Mouse (Mus musculus) limb, embryonic 13.5 days (tissue): ENCODE measurements at regions not wholly inside any gene's neighbourhood (a gene's known extent, or its start where the extent isn't known, plus 50 kb on each side); places are given as distances from the start of the nearest gene placed in this dataset.
A peak's percentile ranks its signal among the peaks of the same experiment; 100 is the strongest.

Experiments
- ATAC-seq: fragments of 200-750 bp; cut with Nextera tagmentation; 2 replicates; pipeline ENCODE4 v1.8.0; 2017; ENCODE audit warnings: low read depth, moderate number of reproducible peaks, moderate TSS enrichment; ENCODE audit not compliant: low FRiP score
- H3K27ac ChIP-seq: fragments of 300-500 bp; sonication (generic); 2 replicates; pipeline ENCODE4 v1.5.1; 2015; ENCODE audit warnings: inconsistent platforms, mild to moderate bottlenecking, moderate library complexity
- H3K27me3 ChIP-seq: fragments of 300-500 bp; sonication (generic); 2 replicates; pipeline ENCODE4 v1.6.1; 2015; ENCODE audit warnings: mild to moderate bottlenecking, inconsistent platforms
- H3K36me3 ChIP-seq: fragments of 300-500 bp; sonication (generic); 2 replicates; pipeline ENCODE4 v1.6.1; 2015; ENCODE audit warnings: inconsistent platforms, mild to moderate bottlenecking, moderate library complexity
- H3K4me1 ChIP-seq: fragments of 300-500 bp; sonication (generic); 2 replicates; pipeline ENCODE4 v1.6.1; 2015; ENCODE audit warnings: inconsistent platforms
- H3K4me2 ChIP-seq: fragments of 300-500 bp; sonication (generic); replicated peaks from 2 replicates; pipeline ENCODE4 v1.6.1; 2015; ENCODE audit warnings: inconsistent platforms, mild to moderate bottlenecking, moderate library complexity
- H3K4me3 ChIP-seq: fragments of 300-500 bp; sonication (generic); 2 replicates; pipeline ENCODE4 v1.5.1; 2015; ENCODE audit warnings: moderate library complexity, mild to moderate bottlenecking, inconsistent platforms
- H3K9ac ChIP-seq: fragments of 300-500 bp; sonication (generic); 2 replicates; pipeline ENCODE4 v1.6.1; 2015; ENCODE audit warnings: mild to moderate bottlenecking, inconsistent platforms
- H3K9me3 ChIP-seq: fragments of 300-500 bp; sonication (generic); 2 replicates; pipeline ENCODE4 v1.6.1; 2016; ENCODE audit warnings: inconsistent platforms
- WGBS: fragments of 180-500 bp; shearing (Covaris S2); methylation state at CpG from one replicate; pipeline ENCODE4 v1.1.7; 2015; 5-methylcytosine and 5-hydroxymethylcytosine counted together

- no peak for ATAC-seq
- Histone ChIP-seq H3K27me3 (no peaks in the 10 kb centered on the region), H3K27ac (no peak overlapping the region), H3K4me2 (no peak overlapping the region), H3K9me3 (no peaks in the 10 kb centered on the region), H3K36me3 (no peaks in the 10 kb centered on the region), H3K4me3 (no peak overlapping the region), H3K9ac (no peak overlapping the region), H3K4me1 (no peaks in the 10 kb centered on the region)
- WGBS = 16% methylated on average over 1 of the region's 1 CpGs
Observed at GRCm38 (mm10) chr1:106086687-106087086, 84.9 kb upstream of the Phlpp1 start.

- H3K4me3 ChIP-seq = no peak overlapping the region
- H3K4me2 ChIP-seq = no peak overlapping the region
- no peaks in the 10 kb centered on the region for H3K36me3 ChIP-seq
- no peaks in the 10 kb centered on the region for H3K27me3 ChIP-seq
- H3K27ac ChIP-seq = no peak overlapping the region
- 73% methylated on average over 3 of the region's 3 CpGs for WGBS
- no peaks in the 10 kb centered on the region for H3K9me3 ChIP-seq
- ATAC-seq = no peak
- H3K9ac ChIP-seq = no peak overlapping the region
- no peaks in the 10 kb centered on the region for H3K4me1 ChIP-seq
Observed at GRCm38 (mm10) chr1:106092909-106093557, 78.5 kb upstream of the Phlpp1 start.

- Histone ChIP-seq H3K27me3 (no peaks in the 10 kb centered on the region), H3K27ac (no peak overlapping the region), H3K4me1 (no peaks in the 10 kb centered on the region), H3K9me3 (no peaks in the 10 kb centered on the region), H3K36me3 (no peaks in the 10 kb centered on the region), H3K4me3 (no peak overlapping the region), H3K9ac (no peak overlapping the region), H3K4me2 (no peak overlapping the region)
- ATAC-seq = no peak
- WGBS = 71% methylated on average over 4 of the region's 4 CpGs
Observed at GRCm38 (mm10) chr1:106093813-106094212, 77.7 kb upstream of the Phlpp1 start.

DNA sequence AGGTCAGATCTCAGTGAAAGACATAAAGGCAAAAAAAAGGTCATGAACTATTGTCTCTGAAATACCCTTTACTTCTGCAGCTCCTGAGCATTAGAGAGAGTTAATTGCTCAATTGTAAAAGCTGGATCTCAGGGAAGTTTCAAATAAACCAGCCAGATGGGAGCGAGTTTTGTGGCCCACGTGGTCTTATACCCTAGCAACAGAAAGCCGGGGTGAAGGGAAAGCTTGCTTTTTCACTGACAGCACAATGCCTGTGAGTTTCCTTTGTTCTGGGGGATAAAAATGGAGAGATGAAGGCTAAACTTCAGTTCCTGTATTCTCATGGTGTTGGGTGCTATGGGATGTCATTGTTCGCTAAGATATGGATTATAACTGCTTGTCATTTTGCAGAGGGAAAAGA lies 75.2 kb upstream of the Phlpp1 start:
- Histone ChIP-seq H3K36me3 (no peaks in the 10 kb centered on the region), H3K9me3 (no peaks in the 10 kb centered on the region), H3K4me2 (no peak overlapping the region), H3K4me3 (no peak overlapping the region), H3K27ac (no peak overlapping the region), H3K27me3 (no peaks in the 10 kb centered on the region), H3K4me1 (no peaks in the 10 kb centered on the region), H3K9ac (no peak overlapping the region)
- WGBS = 38% methylated on average over 4 of the region's 4 CpGs
- ATAC-seq = 0 out of 2 replicates have a peak, but pooled peaks have one; percentile 32

DNA sequence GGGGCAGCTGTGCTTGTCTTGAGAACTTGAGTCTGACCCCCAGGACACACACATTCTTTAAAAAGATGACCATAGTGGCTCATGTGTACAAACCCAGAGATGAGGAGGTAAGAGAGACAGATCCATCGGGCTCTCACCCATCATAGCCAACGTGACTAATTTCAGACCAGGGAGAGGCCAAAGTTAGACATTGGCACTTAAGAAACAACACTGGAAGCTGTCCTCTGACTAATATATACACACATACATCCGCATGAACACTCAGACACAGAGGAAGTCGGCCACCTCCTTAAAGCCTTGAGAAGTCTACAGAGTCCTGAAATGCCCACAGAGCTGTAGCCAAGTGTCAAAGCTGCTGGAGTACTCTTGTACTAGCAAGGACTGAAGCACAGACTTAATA lies 74.4 kb upstream of the Phlpp1 start:
- ATAC-seq = no peak
- no peaks in the 10 kb centered on the region for H3K27me3 ChIP-seq
- no peak overlapping the region for H3K4me3 ChIP-seq
- no peaks in the 10 kb centered on the region for H3K9me3 ChIP-seq
- 89% methylated on average over 4 of the region's 4 CpGs for WGBS
- no peaks in the 10 kb centered on the region for H3K36me3 ChIP-seq
- no peak overlapping the region for H3K9ac ChIP-seq
- no peaks in the 10 kb centered on the region for H3K4me1 ChIP-seq
- H3K27ac ChIP-seq = no peak overlapping the region
- H3K4me2 ChIP-seq = no peak overlapping the region

- Histone ChIP-seq H3K36me3 (no peaks in the 10 kb centered on the region), H3K9ac (no peak overlapping the region), H3K4me3 (no peak overlapping the region), H3K27ac (no peak overlapping the region), H3K9me3 (no peaks in the 10 kb centered on the region), H3K4me1 (no peaks in the 10 kb centered on the region), H3K27me3 (no peaks in the 10 kb centered on the region), H3K4me2 (no peak overlapping the region)
- ATAC-seq = no peak
- WGBS = 75% methylated on average over 3 of the region's 3 CpGs
Observed at GRCm38 (mm10) chr1:106100611-106101010, 70.9 kb upstream of the Phlpp1 start.

- Histone ChIP-seq H3K4me1 (no peaks in the 10 kb centered on the region), H3K4me3 (no peak overlapping the region), H3K27me3 (no peaks in the 10 kb centered on the region), H3K9ac (no peak overlapping the region), H3K27ac (no peak overlapping the region), H3K36me3 (no peaks in the 10 kb centered on the region), H3K4me2 (no peak overlapping the region), H3K9me3 (no peaks in the 10 kb centered on the region)
- no peak for ATAC-seq
- WGBS = 73% methylated on average over 5 of the region's 5 CpGs
Observed at GRCm38 (mm10) chr1:106102537-106102936, 69.0 kb upstream of the Phlpp1 start.

DNA sequence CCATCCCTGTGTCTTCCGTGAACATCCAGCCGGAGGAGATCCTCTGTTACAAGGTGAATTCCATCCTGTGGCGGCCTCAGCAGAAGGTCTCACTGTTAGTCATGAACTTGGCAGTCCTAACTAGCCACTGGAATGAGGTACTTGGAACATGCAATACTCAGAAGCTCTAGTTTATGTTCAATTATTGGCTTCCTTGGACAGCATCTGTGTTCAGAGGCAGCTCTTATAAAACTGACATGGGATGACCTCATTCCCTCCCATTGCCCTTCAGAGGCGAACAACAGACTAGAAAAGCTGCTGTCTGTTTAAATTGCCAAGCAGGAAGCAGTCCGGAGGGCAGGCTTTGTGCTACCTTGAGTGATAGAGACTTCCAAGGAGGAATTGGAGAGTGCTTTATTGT lies 62.5 kb upstream of the Phlpp1 start:
- Histone ChIP-seq H3K4me1 (no peaks in the 10 kb centered on the region), H3K4me3 (no peak overlapping the region), H3K27me3 (no peaks in the 10 kb centered on the region), H3K27ac (no peak overlapping the region), H3K9me3 (no peaks in the 10 kb centered on the region), H3K36me3 (no peaks in the 10 kb centered on the region), H3K9ac (no peak overlapping the region), H3K4me2 (no peak overlapping the region)
- ATAC-seq = no peak
- WGBS = 63% methylated on average over 5 of the region's 5 CpGs
